Mouse (Mus musculus): ENCODE data around the gene Evc2.

Evc2 gene

DNA sequence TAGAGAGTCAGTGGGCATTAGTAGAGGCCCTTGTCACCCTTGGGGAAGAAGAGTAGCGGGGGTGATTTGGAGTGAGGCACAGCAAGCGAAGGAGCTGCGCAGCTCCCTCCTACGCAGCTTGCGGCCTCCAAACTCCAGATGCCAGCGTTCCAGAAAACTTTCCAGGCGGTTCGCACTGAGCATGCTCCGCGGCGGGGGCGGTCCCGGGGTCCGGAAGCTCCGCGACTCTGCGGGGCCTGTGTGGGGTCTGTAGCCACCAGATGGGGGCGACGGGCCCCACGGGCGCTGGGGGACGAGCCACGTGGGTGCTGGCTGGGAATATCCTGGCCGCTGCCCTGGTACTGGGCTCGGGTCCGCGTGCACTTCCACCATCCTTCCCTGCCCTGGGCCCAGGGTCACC is at the start of gene Evc2:
Evc2 (plus strand) TSS at position 212 of the 400 bp plus-strand sequence.
- DNase-seq (ENCODE audit: low spot score in 2 of 2), result peak; percentile 33 to 65

- DNase-seq (ENCODE audit: low spot score in 2 of 2), result peak in 1 of 2 experiments; percentile 9
Measured at GRCm38 (mm10) chr5:37289236-37289635, 49.1 kb upstream of the Evc2 start.

GRCm38 (mm10) chr5:37290983-37291382 is 47.3 kb upstream of the Evc2 start:
- no peak for DNase-seq (ENCODE audit: low spot score in 2 of 2)

- DNase-seq (ENCODE audit: low spot score in 2 of 2), result no peak
Measured at GRCm38 (mm10) chr5:37296717-37297116, 41.6 kb upstream of the Evc2 start.

GRCm38 (mm10) chr5:37298370-37298769 is 39.9 kb upstream of the Evc2 start:
- peak in 1 of 2 experiments; percentile 9 for DNase-seq (ENCODE audit: low spot score in 2 of 2)

DNA sequence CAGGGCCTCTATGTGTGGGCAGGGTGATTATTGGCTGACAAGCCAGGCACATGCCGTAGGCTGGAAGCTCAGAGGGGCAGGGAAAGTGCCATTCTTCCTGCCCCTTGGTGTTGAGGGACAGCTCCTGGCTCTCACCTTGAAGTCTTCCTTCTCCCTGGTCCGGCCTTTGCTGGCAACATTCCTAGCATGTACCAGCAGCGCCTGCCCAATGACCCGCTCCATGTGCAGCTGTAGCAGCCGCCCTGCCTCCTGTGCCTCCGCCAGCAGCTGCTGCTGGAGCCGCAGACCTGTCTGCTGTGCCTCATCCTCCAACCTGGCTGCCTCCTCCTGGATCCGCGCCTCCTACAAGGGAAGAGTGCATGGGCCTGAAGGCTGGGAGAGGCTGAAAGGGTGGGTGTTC is 28.3 kb upstream of the Evc2 start:
- DNase-seq (ENCODE audit: low spot score in 2 of 2), result no peak

- no peak for DNase-seq (ENCODE audit: low spot score in 2 of 2)
Measured at GRCm38 (mm10) chr5:37312980-37313722, 25.1 kb upstream of the Evc2 start.

DNA sequence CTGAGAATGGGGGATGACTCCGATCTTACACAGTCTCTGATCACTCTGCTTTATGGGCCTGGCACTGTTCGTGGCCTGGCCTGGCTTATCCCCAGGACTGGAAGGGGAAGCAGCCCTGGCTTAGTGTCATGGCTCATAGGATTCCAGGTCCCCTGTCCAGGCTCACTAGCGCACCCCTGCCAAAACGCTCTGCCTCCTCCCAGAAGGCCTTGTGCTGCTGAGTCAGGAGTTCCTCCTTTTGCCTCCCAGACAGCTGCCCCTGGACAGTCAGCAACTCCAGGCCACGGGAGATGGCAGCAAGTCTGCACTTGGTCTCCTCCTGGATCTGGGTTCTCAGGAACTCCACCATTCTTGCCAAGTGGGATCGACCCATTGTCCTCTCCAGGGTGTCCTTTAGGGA is 19.6 kb upstream of the Evc2 start:
- no peak for DNase-seq (ENCODE audit: low spot score in 2 of 2)

DNA sequence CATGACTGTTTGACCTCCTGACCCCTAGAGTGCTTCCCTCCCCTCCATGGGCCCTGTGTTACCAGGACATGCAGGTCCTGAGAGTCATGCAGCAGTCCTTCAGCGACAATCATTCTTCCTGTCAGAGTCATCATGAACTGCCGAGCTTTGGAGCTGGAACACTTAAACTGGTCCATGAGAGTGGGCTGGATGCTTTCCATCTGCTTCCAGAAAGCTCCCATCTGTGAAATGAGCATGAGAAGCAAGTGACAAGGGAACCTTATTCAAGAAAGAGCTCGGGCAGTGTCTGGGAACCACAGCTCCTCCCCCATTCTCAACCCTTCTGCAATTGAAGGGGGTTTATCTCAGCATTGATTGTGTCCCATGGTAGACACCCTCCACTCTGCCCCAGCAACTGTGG is 18.1 kb upstream of the Evc2 start:
- no peak for DNase-seq (ENCODE audit: low spot score in 2 of 2)

DNA sequence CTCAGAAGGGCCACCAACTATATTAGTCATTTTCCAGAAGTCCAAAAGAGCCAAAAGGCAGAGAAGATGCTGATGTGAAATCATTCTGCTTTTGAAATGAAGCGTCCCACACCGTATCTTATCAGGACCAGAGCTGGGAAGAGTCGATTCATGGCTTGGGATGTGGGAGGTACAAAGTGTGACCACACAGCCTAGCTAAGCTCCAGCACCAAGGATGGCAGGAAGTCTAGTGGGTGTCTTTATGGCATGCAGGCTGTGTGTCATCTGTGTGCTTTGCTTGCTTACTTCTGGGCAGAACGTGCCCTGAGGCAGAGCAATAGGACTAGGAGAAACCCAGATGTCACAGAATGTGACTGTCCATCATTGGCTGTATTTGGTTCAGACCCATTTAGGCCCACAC is 17.5 kb upstream of the Evc2 start:
- DNase-seq (ENCODE audit: low spot score in 2 of 2), result no peak

DNA sequence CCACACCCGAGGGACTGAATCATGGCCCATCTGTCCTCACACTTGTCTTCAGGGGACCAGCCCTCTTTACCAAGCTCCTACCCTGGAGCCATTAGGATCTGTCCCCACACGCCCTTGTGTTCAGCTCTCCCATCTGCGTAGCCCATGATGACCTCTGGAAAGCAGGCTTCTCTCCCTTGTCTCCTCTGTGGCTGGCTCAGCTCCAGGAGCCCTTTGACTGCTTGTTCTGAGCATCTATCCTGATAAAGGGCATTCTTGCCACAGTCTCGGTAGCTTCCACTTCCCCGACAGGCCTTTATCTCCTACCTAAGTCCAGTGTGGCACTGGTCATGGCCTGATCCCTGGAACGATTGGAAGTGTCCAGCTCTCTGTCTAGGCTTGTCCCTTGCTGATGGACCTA is 11.6 kb upstream of the Evc2 start:
- no peak for DNase-seq (ENCODE audit: low spot score in 2 of 2)

GRCm38 (mm10) chr5:37330449-37331132 is 7.7 kb upstream of the Evc2 start:
- DNase-seq (ENCODE audit: low spot score in 2 of 2), result no peak

DNA sequence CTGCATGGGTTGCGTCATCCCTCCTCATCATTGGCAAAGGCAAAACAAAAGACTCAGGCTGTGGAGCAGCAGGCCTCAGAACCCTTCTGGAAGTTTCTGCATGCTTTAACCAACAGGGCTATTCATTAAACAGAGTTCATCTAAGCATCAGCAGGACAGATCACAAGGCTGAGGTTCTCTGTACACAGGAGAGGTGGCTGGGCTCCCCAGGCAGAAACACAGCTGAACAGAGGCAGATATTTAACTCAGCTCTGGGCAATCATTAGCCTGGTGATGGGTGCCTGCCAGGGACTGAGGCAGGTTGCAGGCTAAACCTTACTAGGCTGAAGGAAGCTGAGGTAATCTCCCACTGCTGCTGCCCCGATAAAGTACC is 7.2 kb upstream of the Evc2 start:
- no peak for DNase-seq (ENCODE audit: low spot score in 2 of 2)

DNA sequence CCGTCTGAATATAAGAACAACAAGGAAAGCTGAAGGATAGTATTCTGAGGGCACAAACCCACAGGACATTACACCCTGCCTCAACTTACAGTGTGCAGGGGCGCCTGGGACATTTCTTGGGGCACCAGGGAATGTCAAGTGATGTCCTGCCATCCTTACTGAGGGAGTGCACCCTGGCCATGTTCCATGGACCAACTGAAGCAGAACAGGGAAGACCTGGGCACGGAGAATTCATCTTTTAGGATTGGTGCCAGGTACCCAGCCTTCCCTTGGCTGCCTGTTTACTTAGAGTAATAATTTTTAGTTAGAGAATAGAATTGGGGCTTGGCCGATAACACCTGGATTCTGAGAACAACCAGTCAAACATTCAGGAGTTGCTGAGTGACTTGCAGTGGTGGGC is 6.2 kb upstream of the Evc2 start:
- no peak for DNase-seq (ENCODE audit: low spot score in 2 of 2)

DNA sequence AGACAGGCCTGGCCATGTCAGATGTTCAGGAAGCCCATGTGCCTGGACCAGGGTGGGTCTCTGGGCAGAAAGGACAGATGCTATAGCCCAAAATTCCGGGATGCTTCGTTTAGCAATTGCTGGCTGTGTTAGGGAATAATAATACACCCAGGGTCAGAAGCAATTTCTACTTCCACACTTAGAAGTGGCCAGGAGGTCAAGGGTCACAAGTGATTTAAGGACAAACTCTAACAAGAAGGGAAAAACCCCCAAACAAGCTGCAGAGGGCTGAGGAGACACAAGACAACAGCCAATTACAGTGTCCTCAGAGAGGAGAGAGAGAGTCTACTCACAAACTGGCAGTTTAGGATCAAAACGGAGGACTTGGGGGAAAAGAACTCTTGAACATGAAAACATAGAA is 3.2 kb upstream of the Evc2 start:
- no peak for DNase-seq (ENCODE audit: low spot score in 2 of 2)

DNA sequence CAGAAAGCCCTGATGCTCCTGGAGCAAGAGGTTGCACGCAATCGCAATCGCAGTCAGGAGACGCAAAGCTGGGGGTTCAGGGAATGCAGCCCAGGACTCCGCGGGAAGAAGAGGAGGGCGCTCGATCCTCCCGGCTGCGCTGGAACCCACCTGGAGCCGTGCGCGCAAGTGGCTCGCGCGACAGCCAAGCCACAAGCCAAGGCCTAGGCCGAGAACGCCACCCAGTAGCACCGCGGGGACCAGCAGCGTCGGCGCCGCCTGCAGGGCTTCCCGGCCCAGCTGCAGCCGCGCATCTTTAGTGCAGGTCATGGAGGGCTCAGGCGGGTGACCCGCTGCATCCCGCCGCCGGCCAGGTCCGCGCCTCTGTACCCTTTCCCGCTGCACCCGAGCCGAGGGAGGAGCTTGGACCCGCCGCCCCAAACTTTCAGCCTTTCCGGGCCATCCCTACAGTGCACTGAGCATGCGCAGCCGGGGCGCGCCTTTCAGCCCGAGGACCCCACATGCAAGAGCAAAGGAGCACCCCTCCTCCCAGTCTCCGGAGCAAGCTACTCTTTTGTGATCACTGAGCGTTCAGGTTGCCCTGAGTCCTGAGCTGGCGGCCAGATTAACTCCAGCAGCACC is 1.7 kb upstream of the Evc2 start, which contains the start of gene Evc:
Evc (minus strand) TSS at position 410 of the 621 bp plus-strand sequence.
- peak; percentile 38 to 62 for DNase-seq (ENCODE audit: low spot score in 2 of 2)

DNA sequence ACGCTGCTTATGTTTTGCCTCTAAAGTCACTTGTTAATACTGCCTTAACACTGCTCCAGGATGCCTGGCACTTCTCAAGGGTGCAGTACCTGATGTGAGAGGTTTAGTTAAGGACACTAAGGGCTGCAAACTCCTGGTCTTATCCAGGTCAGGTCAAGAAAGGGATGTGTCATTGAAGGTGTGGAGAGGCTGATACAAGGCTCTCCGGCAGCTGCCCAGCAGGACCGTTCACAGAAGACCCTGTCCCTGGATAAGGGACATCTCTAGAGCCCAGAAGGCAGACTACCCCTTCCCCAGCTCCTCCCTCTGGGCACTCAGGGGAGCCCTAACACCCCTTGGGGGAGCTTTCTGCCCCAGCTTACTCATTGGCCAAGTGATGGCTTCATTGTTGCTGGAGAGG is 603 bp upstream of the Evc2 start:
- DNase-seq (ENCODE audit: low spot score in 2 of 2), result no peak

DNA sequence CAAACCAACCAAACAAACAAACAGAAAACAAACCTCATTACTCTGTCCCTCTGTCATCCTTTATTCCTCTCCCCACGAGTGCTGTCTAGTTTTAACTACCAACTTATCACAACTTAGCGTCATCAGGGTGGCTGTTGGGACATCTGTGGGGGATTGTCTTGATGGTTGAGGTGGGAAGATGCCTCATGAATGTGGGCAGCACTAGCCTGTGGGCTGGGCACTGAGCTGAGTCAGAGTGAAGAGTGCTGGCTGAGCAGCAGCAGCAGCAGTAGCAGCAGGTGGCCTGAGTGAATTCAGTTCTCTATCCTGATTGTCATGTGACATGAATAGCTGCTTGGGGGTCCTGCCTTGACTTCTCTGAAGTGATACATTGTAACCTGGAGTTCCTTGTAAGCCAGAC is 5.7 kb downstream of the Evc2 start:
- DNase-seq (ENCODE audit: low spot score in 2 of 2), result no peak

DNA sequence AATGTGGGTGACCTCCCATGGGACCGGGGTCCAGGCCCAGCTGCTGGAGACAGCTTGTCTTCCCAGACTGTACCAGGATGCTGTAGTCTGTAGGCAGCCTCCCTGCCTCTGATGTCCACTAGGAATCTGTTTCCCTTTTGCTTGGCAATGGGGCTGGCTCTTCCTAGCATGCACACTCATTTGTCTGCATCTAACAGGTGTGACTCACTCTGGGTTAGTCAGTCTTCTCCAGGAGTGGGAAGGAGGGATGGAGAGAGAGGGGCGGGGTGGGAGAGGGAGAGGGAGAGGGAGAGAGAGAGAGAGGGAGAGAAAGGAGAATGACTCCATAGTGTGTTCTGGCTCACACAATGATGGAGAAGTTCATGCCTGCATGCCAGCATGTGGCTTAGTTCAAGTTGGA is 13.5 kb downstream of the Evc2 start:
- no peak for DNase-seq (ENCODE audit: low spot score in 2 of 2)

DNA sequence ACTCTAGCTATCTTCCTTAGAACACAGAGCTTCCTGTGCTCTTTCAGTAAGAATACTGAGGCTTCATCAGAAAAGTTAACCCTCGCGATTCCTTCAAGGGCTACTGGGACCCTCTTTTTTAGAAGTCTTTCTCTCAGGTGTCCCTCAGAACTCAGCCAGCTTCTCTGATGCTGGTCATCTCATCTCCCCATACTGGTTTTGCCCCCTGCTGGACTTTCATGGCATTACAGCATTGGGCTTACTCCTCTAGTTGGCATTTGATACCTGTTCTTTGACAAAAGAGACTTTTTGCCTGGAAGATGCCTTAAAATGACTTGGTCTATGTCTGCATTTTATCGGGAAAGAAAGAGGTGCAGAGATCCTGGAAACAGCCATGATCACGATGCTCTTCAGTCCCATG is 16.1 kb downstream of the Evc2 start:
- DNase-seq (ENCODE audit: low spot score in 2 of 2), result peak in 1 of 2 experiments; percentile 39

DNA sequence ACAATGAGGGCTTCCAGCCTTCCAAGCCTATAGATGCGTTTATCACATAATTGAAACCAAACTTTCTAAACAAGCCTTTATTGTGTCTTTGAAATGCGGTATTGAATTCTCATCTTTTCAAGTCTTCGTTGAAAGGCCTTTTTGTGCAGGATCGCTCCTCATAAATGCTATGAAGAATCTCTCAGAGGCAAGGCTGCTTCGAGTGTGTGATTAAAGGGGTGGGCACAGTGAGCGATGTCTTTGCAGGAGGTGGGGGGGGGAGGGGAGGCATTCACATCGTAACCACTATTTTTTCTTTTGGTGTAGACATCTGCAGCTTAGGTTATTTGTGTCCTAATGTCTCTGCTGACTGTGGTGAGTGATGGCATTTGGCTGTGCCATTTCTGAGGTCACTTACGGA is 17.7 kb downstream of the Evc2 start:
- no peak for DNase-seq (ENCODE audit: low spot score in 2 of 2)

DNA sequence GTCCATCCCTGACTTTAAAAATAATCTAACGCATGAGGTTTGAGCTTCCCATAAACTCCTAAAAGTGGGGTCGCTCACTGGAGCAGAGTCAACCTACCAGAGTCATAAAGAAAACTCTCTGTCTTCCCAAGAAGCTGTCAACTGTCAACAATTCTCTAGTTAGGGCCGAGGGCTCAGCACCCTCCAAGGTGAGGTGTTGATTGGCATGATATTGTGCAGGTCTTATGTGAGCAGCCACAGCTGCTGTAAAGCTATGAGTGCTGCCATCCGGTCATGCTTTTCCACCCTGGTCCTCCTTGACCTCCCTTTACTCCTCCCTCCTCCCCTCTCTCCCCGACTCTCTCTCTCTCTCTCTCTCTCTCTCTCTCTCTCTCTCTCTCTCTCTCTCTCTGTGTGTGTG is 24.3 kb downstream of the Evc2 start:
- DNase-seq (ENCODE audit: low spot score in 2 of 2), result no peak

- no peak for DNase-seq (ENCODE audit: low spot score in 2 of 2)
Measured at GRCm38 (mm10) chr5:37363284-37363683, 25.0 kb downstream of the Evc2 start.
